Mouse (Mus musculus) embryo, embryonic 11 days (tissue): ENCODE data around the gene Kif17.
"Not testable (repeated sequence)": the region's sequence is repeated elsewhere in the genome, so short reads cannot be mapped to it uniquely, and the experiment has no call there.

Source experiments
- DNase-seq: peaks from one replicate; pipeline ENCODE4 v3.0.0-alpha.2; 2015

The Kif17 gene

GRCm38 (mm10) chr4:138315781-138316180 is 65.5 kb downstream of the Kif17 start:
- DNase-seq = peak; percentile 29

- DNase-seq = no peak
Measured at GRCm38 (mm10) chr4:138316369-138316768, 66.1 kb downstream of the Kif17 start.

GRCm38 (mm10) chr4:138318509-138319266 is 68.5 kb downstream of the Kif17 start:
- peak; percentile 70 for DNase-seq

- peak; percentile 87 for DNase-seq
Measured at GRCm38 (mm10) chr4:138319508-138319907, 69.3 kb downstream of the Kif17 start.

- no peak for DNase-seq
Measured at GRCm38 (mm10) chr4:138320711-138321110, 70.5 kb downstream of the Kif17 start.

- DNase-seq = no peak
Measured at GRCm38 (mm10) chr4:138321488-138321887, 71.3 kb downstream of the Kif17 start.

GRCm38 (mm10) chr4:138322692-138323091 is 72.5 kb downstream of the Kif17 start:
- DNase-seq = no peak

- DNase-seq = no peak
Measured at GRCm38 (mm10) chr4:138323753-138324152, 73.5 kb downstream of the Kif17 start.

GRCm38 (mm10) chr4:138324451-138324850 is 74.2 kb downstream of the Kif17 start:
- DNase-seq = no peak

GRCm38 (mm10) chr4:138325466-138326076 is 75.3 kb downstream of the Kif17 start:
- peak; percentile 94 for DNase-seq

- peak; percentile 92 for DNase-seq
Measured at GRCm38 (mm10) chr4:138326077-138326695, 76.0 kb downstream of the Kif17 start, which contains the start of gene Pink1. Pink1 (minus strand) TSS chr4:138326307.

GRCm38 (mm10) chr4:138327155-138327554 is 76.9 kb downstream of the Kif17 start:
- DNase-seq = not testable (repeated sequence)

GRCm38 (mm10) chr4:138327891-138328470 is 77.7 kb downstream of the Kif17 start:
- DNase-seq = no peak

GRCm38 (mm10) chr4:138330264-138330671 is 80.0 kb downstream of the Kif17 start:
- DNase-seq = peak; percentile 40

- no peak for DNase-seq
Measured at GRCm38 (mm10) chr4:138331647-138332046, 81.4 kb downstream of the Kif17 start.

- no peak for DNase-seq
Measured at GRCm38 (mm10) chr4:138333135-138333534, 82.9 kb downstream of the Kif17 start.

- DNase-seq = no peak
Measured at GRCm38 (mm10) chr4:138335036-138335435, 84.8 kb downstream of the Kif17 start.

GRCm38 (mm10) chr4:138335648-138336047 is 85.4 kb downstream of the Kif17 start:
- no peak for DNase-seq

GRCm38 (mm10) chr4:138336876-138337275 is 86.6 kb downstream of the Kif17 start:
- no peak for DNase-seq

GRCm38 (mm10) chr4:138337341-138337740 is 87.1 kb downstream of the Kif17 start:
- DNase-seq = no peak

GRCm38 (mm10) chr4:138339963-138340362 is 89.7 kb downstream of the Kif17 start:
- DNase-seq = peak; percentile 44

GRCm38 (mm10) chr4:138341393-138341792 is 91.2 kb downstream of the Kif17 start:
- no peak for DNase-seq

- DNase-seq = no peak
Measured at GRCm38 (mm10) chr4:138342048-138342447, 91.8 kb downstream of the Kif17 start.
